Mouse (Mus musculus): ENCODE data around the gene Fam131c. TPM values are rescaled to one million over a fixed set of nuclear protein-coding genes. Genes with fewer than 3 reads are reported as not detected.

Gene Fam131c
- total and polyA plus RNA-seq, 3 experiments, result 2.0 to 2.9 (median 2.2) TPM

- TF ChIP-seq CTCF (IDR thresholded peaks at IDR 0.05) (no peak), EP300 (IDR thresholded peaks at IDR 0.05; ENCODE audit: insufficient read depth, low read depth, low read length) (no peak), POLR2A (IDR thresholded peaks at IDR 0.05; ENCODE audit: insufficient read depth, low read depth, low read length) (no peak)
- Histone ChIP-seq H3K36me3 (ENCODE audit: control insufficient read depth, insufficient read depth, low read length) (no peaks in the 10 kb centered on the region), H3K9ac (ENCODE audit: low read depth, low read length) (no peak overlapping the region), H3K27me3 (ENCODE audit: control insufficient read depth, insufficient read depth, low read length) (no peaks in the 10 kb centered on the region), H3K4me3 (no peak overlapping the region), H3K27ac (no peak overlapping the region), H3K79me2 (replicated peaks; ENCODE audit: control insufficient read depth, insufficient read depth, low read length) (no peaks in the 10 kb centered on the region), H3K4me1 (ENCODE audit: control insufficient read depth, insufficient read depth, low read length) (no peaks in the 10 kb centered on the region)
- intact Hi-C loops (cut with DNase I), result no loop called here
- 80% methylated on average over 6 of the region's 6 CpGs for WGBS
- DNase-seq, result no peak
Observed at GRCm38 (mm10) chr4:141336196-141336595, 31.8 kb upstream of the Fam131c start.

- Histone ChIP-seq H3K79me2 (replicated peaks; ENCODE audit: control insufficient read depth, insufficient read depth, low read length) (no peaks in the 10 kb centered on the region), H3K4me3 (no peak overlapping the region), H3K27me3 (ENCODE audit: control insufficient read depth, insufficient read depth, low read length) (no peaks in the 10 kb centered on the region), H3K9ac (ENCODE audit: low read depth, low read length) (no peak overlapping the region), H3K4me1 (ENCODE audit: control insufficient read depth, insufficient read depth, low read length) (no peaks in the 10 kb centered on the region), H3K27ac (no peak overlapping the region), H3K36me3 (ENCODE audit: control insufficient read depth, insufficient read depth, low read length) (no peaks in the 10 kb centered on the region)
- no peak for TF ChIP-seq CTCF (IDR thresholded peaks at IDR 0.05)
- no peak for TF ChIP-seq EP300 (IDR thresholded peaks at IDR 0.05; ENCODE audit: insufficient read depth, low read depth, low read length)
- no peak for TF ChIP-seq POLR2A (IDR thresholded peaks at IDR 0.05; ENCODE audit: insufficient read depth, low read depth, low read length)
- intact Hi-C loops (cut with DNase I), result no loop called here
- no peak for DNase-seq
- 81% methylated on average over 6 of the region's 6 CpGs for WGBS
Observed at GRCm38 (mm10) chr4:141337986-141338385, 30.0 kb upstream of the Fam131c start.

- Histone ChIP-seq H3K4me3 (no peak overlapping the region), H3K27ac (no peak overlapping the region), H3K4me1 (ENCODE audit: control insufficient read depth, insufficient read depth, low read length) (no peaks in the 10 kb centered on the region), H3K36me3 (ENCODE audit: control insufficient read depth, insufficient read depth, low read length) (no peaks in the 10 kb centered on the region), H3K79me2 (replicated peaks; ENCODE audit: control insufficient read depth, insufficient read depth, low read length) (no peaks in the 10 kb centered on the region), H3K27me3 (ENCODE audit: control insufficient read depth, insufficient read depth, low read length) (no peaks in the 10 kb centered on the region), H3K9ac (ENCODE audit: low read depth, low read length) (no peak overlapping the region)
- no peak for DNase-seq
- 45% methylated on average over 1 of the region's 1 CpGs for WGBS
- no peak for TF ChIP-seq EP300 (IDR thresholded peaks at IDR 0.05; ENCODE audit: insufficient read depth, low read depth, low read length)
- TF ChIP-seq POLR2A (IDR thresholded peaks at IDR 0.05; ENCODE audit: insufficient read depth, low read depth, low read length), result no peak
- TF ChIP-seq CTCF (IDR thresholded peaks at IDR 0.05), result no peak
- intact Hi-C loops (cut with DNase I), result no loop called here
Observed at GRCm38 (mm10) chr4:141338853-141339252, 29.2 kb upstream of the Fam131c start.

GRCm38 (mm10) chr4:141341477-141341876 lies 26.5 kb upstream of the Fam131c start:
- Histone ChIP-seq H3K27me3 (ENCODE audit: control insufficient read depth, insufficient read depth, low read length) (no peaks in the 10 kb centered on the region), H3K36me3 (ENCODE audit: control insufficient read depth, insufficient read depth, low read length) (no peaks in the 10 kb centered on the region), H3K9ac (ENCODE audit: low read depth, low read length) (no peak overlapping the region), H3K4me1 (ENCODE audit: control insufficient read depth, insufficient read depth, low read length) (no peaks in the 10 kb centered on the region), H3K27ac (no peak overlapping the region), H3K79me2 (replicated peaks; ENCODE audit: control insufficient read depth, insufficient read depth, low read length) (no peaks in the 10 kb centered on the region), H3K4me3 (no peak overlapping the region)
- DNase-seq, result no peak
- WGBS, result 78% methylated on average over 7 of the region's 7 CpGs
- intact Hi-C loops (cut with DNase I), result no loop called here
- TF ChIP-seq POLR2A (IDR thresholded peaks at IDR 0.05; ENCODE audit: insufficient read depth, low read depth, low read length), result no peak
- TF ChIP-seq CTCF (IDR thresholded peaks at IDR 0.05), result no peak
- no peak for TF ChIP-seq EP300 (IDR thresholded peaks at IDR 0.05; ENCODE audit: insufficient read depth, low read depth, low read length)

- TF ChIP-seq EP300 (IDR thresholded peaks at IDR 0.05; ENCODE audit: insufficient read depth, low read depth, low read length) (no peak), CTCF (IDR thresholded peaks at IDR 0.05) (no peak), POLR2A (IDR thresholded peaks at IDR 0.05; ENCODE audit: insufficient read depth, low read depth, low read length) (no peak)
- H3K27ac ChIP-seq, result no peak overlapping the region
- WGBS, result 57% methylated on average over 7 of the region's 7 CpGs
Observed at GRCm38 (mm10) chr4:141343515-141343914, 24.5 kb upstream of the Fam131c start.

GRCm38 (mm10) chr4:141345219-141345618 lies 22.8 kb upstream of the Fam131c start:
- H3K27ac ChIP-seq, result no peak overlapping the region
- TF ChIP-seq CTCF (IDR thresholded peaks at IDR 0.05) (no peak), EP300 (IDR thresholded peaks at IDR 0.05; ENCODE audit: insufficient read depth, low read depth, low read length) (no peak), POLR2A (IDR thresholded peaks at IDR 0.05; ENCODE audit: insufficient read depth, low read depth, low read length) (no peak)
- DNase-seq, result no peak
- 92% methylated on average over 12 of the region's 12 CpGs for WGBS
- no peak overlapping the region for H3K9ac ChIP-seq (ENCODE audit: low read depth, low read length)
- intact Hi-C loops (cut with DNase I), result no loop called here
- no peaks in the 10 kb centered on the region for H3K27me3 ChIP-seq (ENCODE audit: control insufficient read depth, insufficient read depth, low read length)
- no peaks in the 10 kb centered on the region for H3K79me2 ChIP-seq (replicated peaks; ENCODE audit: control insufficient read depth, insufficient read depth, low read length)
- H3K4me1 ChIP-seq (ENCODE audit: control insufficient read depth, insufficient read depth, low read length), result no peaks in the 10 kb centered on the region
- no peaks in the 10 kb centered on the region for H3K36me3 ChIP-seq (ENCODE audit: control insufficient read depth, insufficient read depth, low read length)
- no peak overlapping the region for H3K4me3 ChIP-seq

More at GRCm38 (mm10) chr4:141343515-141343914, 24.5 kb upstream of the Fam131c start:
- H3K79me2 ChIP-seq (replicated peaks; ENCODE audit: control insufficient read depth, insufficient read depth, low read length), result no peaks in the 10 kb centered on the region
- no peaks in the 10 kb centered on the region for H3K36me3 ChIP-seq (ENCODE audit: control insufficient read depth, insufficient read depth, low read length)
- no peaks in the 10 kb centered on the region for H3K4me1 ChIP-seq (ENCODE audit: control insufficient read depth, insufficient read depth, low read length)
- H3K27me3 ChIP-seq (ENCODE audit: control insufficient read depth, insufficient read depth, low read length), result no peaks in the 10 kb centered on the region
- no peak overlapping the region for H3K9ac ChIP-seq (ENCODE audit: low read depth, low read length)
- DNase-seq, result no peak
- H3K4me3 ChIP-seq, result no peak overlapping the region
- intact Hi-C loops (cut with DNase I), result no loop called here
